Mouse (Mus musculus) macrophage (primary cell): ENCODE data around the gene Tmc2. TPM values are rescaled to one million over a fixed set of nuclear protein-coding genes. Genes with fewer than 3 reads are reported as not detected.

Source experiments
- H3K27ac ChIP-seq: fragments of 350-480 bp; formaldehyde crosslinking; 2 replicates; pipeline ENCODE4 v1.9.0; 2021
- H3K36me3 ChIP-seq: fragments of 350-480 bp; formaldehyde crosslinking; 2 replicates; pipeline ENCODE4 v1.9.0; 2021; ENCODE audit errors: inconsistent target
- H3K4me3 ChIP-seq: fragments of 350-480 bp; formaldehyde crosslinking; 2 replicates; pipeline ENCODE4 v1.9.0; 2021; ENCODE audit errors: inconsistent target
- H3K79me2 ChIP-seq: fragments of 350-480 bp; formaldehyde crosslinking; 2 replicates; pipeline ENCODE4 v1.9.0; 2021; ENCODE audit errors: inconsistent target
- WGBS: methylation state at CpG from one replicate; pipeline ENCODE4 v1.1.7; 2026; ENCODE audit warnings: inconsistent platforms; ENCODE audit not compliant: missing documents; 5-methylcytosine and 5-hydroxymethylcytosine counted together
- polyA plus RNA-seq: library from polyadenylated mRNA; stranded (reverse); fragments of 250-400 nt; gene quantifications from 3 replicates; pipeline ENCODE4 v1.2.4, GENCODE M21; 2018; ENCODE audit warnings: inconsistent platforms

Gene Tmc2
- polyA plus RNA-seq, 1 experiment from 2014 or later, result not detected

GRCm38 (mm10) chr2:130296134-130296745 is 101.2 kb downstream of the Tmc2 start:
- 10% methylated on average over 20 of the region's 20 CpGs for WGBS
- H3K4me3 ChIP-seq, result no peak overlapping the region

GRCm38 (mm10) chr2:130297580-130297979 is 102.6 kb downstream of the Tmc2 start:
- Histone ChIP-seq H3K79me2 (no peaks in the 10 kb centered on the region), H3K27ac (no peak overlapping the region), H3K36me3 (no peaks in the 10 kb centered on the region), H3K4me3 (no peak overlapping the region)
- 85% methylated on average over 9 of the region's 9 CpGs for WGBS

More at GRCm38 (mm10) chr2:130296134-130296745, 101.2 kb downstream of the Tmc2 start:
- Histone ChIP-seq H3K79me2 (no peaks in the 10 kb centered on the region), H3K36me3 (no peaks in the 10 kb centered on the region), H3K27ac (no peak overlapping the region)

- H3K27ac ChIP-seq, result no peak overlapping the region
- no peaks in the 10 kb centered on the region for H3K36me3 ChIP-seq
- WGBS, result 80% methylated on average over 4 of the region's 4 CpGs
- H3K4me3 ChIP-seq, result no peak overlapping the region
- H3K79me2 ChIP-seq, result no peaks in the 10 kb centered on the region
Observed at GRCm38 (mm10) chr2:130303014-130303413, 108.0 kb downstream of the Tmc2 start.

Other genes starting within 250 kb of the Tmc2 start
- gene Tgm3, start 182.8 kb upstream of the Tmc2 start, polyA plus RNA-seq, result not detected in 3 replicates
- gene Tgm6, start 82.8 kb upstream of the Tmc2 start, polyA plus RNA-seq, result not detected in 3 replicates
- 53.8 to 226 TPM (median 142 TPM) in 3 replicates for gene Snrpb, start 15.8 kb upstream of the Tmc2 start, polyA plus RNA-seq
- 38.9 to 156 TPM (median 72.2 TPM) in 3 replicates for gene Nop56, start 79.2 kb downstream of the Tmc2 start, polyA plus RNA-seq
- 93.5 to 120 TPM (median 103 TPM) in 3 replicates for gene Idh3b, start 89.4 kb downstream of the Tmc2 start, polyA plus RNA-seq
- not detected in 3 replicates for gene Ebf4, start 100.0 kb downstream of the Tmc2 start, polyA plus RNA-seq
- 0.23 TPM in 1 of 3 replicates, not detected in the others for gene Cpxm1, start 202.4 kb downstream of the Tmc2 start, polyA plus RNA-seq
- gene Gm28372, start 210.0 kb downstream of the Tmc2 start, polyA plus RNA-seq, result not detected in 3 replicates
- gene 1700020A23Rik, start 210.1 kb downstream of the Tmc2 start, polyA plus RNA-seq, result not detected in 3 replicates
- not detected in 3 replicates for gene Tmem239, start 211.3 kb downstream of the Tmc2 start, polyA plus RNA-seq
- gene Vps16, start 229.1 kb downstream of the Tmc2 start, polyA plus RNA-seq, result 40.1 to 54.6 TPM (median 47.9 TPM) in 3 replicates
- gene Pced1a, start 229.5 kb downstream of the Tmc2 start, polyA plus RNA-seq, result 9.0 to 12.8 TPM (median 11.4 TPM) in 3 replicates